Mouse (Mus musculus) urinary bladder, postnatal 4 days (tissue): ENCODE results near the gene Polr1d.

ENCODE experiments used
- DNase-seq, 2 experiments: peaks; one replicate each; pipeline ENCODE4 v3.0.0; 2021 to 2022; ENCODE audit warnings: low spot score in 2 of 2

Gene Polr1d

DNA sequence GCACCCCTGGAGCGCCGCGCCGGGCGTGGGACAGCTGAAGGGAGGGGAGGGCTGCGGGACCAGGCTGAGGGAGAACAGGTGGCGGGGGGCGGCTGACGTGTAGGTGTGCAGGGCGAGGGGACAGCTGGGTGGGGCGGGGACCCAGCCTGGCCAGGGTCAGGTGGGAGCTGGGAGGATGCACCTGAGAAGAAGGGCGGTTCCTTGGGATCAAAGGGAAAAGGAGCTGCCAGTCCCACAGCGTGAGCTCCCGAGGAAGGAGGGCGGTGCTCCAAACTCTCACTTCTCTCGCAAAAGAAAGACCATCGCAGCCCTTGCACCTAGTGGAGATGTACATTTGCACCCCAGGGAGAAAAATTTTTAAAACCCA lies at the start of gene Polr1d:
Polr1d (plus strand) TSS at position 252 of the 367 bp plus-strand sequence.
- DNase-seq, result no peak

GRCm38 (mm10) chr5:147031281-147031680 lies 45.6 kb upstream of the Polr1d start:
- no peak for DNase-seq

DNA sequence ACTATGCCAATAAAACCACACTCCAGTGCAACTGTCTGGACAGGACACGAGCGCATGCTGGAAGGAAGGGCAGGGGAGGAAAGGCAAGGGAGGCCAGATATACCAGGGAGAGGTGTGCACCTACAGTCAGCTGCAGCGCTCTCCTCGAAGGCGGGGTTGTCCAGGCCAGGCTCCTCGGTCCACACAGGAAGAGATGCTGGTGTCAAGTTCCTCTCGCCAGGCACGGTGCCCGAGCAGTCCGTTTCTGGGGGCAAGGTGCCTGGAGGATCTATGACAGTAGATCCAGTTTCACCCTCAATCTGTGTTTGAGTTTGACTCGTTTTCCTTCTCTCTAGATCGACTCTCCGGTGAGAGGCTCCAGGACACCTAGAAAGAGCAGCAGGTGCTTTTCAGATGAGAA lies 43.7 kb upstream of the Polr1d start:
- no peak for DNase-seq

- no peak for DNase-seq
These were observed 42.6 kb upstream of the Polr1d start for GRCm38 (mm10) chr5:147034283-147034682.

- no peak for DNase-seq
These were observed 41.5 kb upstream of the Polr1d start for GRCm38 (mm10) chr5:147035301-147035700.

DNA sequence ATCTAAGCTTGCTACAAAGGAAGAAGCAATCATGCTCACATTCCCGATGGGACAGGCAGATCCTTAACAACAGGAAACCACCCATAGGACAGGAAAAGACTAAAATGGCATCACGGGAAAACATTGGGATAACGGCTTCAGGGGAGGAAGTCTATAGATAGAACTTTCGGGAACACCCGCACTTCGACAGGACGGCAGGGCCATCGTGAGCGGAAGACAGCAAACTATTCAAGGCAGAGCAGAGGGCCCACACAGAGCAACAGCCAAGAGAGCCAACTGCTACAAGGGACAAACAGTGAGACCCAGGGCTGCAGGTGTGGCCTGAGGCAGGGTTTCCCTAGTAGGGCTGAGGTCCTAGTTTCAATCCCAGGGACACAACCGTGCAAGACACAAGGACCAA lies 40.8 kb upstream of the Polr1d start:
- DNase-seq, result no peak

DNA sequence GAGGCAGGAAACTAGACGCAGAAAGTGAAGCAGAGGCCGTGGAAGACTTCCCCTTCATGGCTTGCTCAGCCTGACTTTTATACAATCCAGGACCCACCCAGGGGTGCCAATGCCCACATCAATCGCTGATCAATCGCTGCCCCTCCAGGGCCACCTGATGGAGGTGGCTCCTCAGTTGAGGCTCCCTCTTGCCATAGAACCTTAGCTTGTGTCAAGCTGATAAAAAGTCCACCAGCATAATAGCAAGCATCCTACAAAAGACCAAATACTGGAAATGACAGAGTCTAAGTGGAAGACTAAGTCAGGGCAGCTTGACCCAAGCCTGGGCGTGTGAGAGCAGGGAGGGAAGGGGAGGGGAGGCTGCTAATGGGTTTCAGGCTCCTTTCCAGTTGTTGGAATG lies 40.2 kb upstream of the Polr1d start:
- no peak for DNase-seq

- no peak for DNase-seq
These were observed 39.2 kb upstream of the Polr1d start for GRCm38 (mm10) chr5:147037601-147038000.

- DNase-seq, result no peak
These were observed 37.5 kb upstream of the Polr1d start for GRCm38 (mm10) chr5:147039394-147039793.

DNA sequence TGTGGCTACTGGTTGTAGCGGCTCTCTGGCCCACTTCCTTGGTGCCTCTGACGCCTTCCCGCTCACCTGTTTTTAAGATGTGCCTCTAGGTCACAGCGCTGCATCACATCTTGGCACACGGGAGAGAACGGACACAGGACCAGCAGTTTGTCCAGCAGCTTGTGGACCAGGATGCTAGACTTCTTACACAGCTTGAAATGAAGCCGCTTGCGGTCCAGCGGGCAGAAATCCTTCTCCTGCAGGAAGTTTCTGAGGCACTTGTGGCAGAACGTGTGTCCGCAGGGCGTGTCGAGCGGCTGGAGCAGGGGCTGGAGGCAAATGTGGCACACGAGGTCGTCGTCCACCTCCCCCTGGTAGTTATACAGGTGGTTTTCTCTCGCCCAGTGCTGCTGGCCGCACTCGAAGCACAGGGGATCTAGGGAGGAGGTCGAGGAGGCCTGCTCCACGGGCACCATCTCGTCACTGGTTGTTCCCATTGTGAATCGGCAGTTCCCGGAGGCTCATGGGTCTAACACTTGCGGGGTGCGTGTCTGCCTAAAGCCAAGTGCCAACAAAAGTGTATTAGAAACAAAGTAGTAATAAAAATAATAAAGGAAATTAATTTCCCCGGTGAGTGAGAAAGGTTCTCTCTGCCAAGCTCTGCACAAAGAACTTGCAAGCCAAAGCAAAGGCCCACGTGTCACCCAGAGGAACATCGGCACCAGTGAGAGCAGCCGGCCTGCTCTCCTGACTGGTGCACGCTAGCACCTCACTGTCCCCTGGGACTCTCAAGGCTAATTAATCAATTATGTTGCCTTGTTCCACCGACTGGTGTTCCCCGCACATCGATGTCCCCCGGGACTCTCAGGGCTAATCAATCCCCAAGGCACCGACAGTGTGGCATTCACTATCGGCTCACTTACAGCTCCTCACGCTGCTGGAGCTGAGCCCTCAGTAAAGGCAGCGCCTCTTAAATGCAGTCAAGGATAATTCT lies 34.6 kb upstream of the Polr1d start:
- DNase-seq, result no peak

- DNase-seq, result no peak
These were observed 33.5 kb upstream of the Polr1d start for GRCm38 (mm10) chr5:147043240-147043844.

- DNase-seq, result no peak
These were observed 31.5 kb upstream of the Polr1d start for GRCm38 (mm10) chr5:147045311-147045710.

DNA sequence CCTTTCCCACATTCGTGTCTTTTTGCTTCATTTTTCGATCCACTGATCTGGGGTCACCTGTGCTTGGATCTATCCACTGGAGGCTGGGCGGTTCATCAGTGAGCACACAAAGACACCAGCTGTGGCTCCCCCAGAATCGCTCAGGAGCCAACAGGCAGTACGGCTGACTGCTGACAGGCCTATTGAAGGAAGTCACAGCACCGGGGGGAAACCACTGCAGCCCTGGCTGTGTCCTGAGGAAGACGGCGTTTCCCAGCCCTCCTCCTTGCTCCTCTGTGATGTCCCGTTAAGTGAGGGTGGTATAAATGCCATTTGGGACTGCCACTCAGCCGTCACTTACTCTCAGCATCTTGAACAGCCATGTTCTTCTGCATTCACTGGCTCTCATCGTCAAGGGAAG lies 30.9 kb upstream of the Polr1d start:
- no peak for DNase-seq

- no peak for DNase-seq
These were observed 27.2 kb upstream of the Polr1d start for GRCm38 (mm10) chr5:147049544-147050209.

GRCm38 (mm10) chr5:147050816-147051499 lies 25.9 kb upstream of the Polr1d start:
- no peak for DNase-seq

- no peak for DNase-seq
These were observed 25.1 kb upstream of the Polr1d start for GRCm38 (mm10) chr5:147051500-147052308.

GRCm38 (mm10) chr5:147052309-147052558 lies 24.6 kb upstream of the Polr1d start:
- DNase-seq, result no peak

- DNase-seq, result no peak
These were observed 23.8 kb upstream of the Polr1d start for GRCm38 (mm10) chr5:147053071-147053470.

DNA sequence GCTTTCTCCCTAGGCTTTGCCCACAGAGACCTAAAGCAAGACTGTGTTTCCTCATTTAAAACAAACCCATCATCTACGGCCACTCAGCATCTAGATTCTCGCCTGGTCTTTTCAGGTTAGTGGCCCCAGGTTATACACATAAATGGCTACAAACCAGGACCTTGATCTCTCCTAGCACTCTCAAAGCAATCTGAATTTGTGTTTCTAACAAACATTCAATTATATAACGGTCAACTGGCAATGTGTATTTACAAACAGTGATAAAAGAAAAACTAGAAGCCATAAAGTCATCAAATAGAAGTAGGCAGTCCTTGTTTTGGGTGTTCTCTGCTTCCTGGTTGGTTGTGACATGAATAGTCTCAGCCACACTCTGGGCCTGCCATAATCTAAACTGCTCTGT lies 23.4 kb upstream of the Polr1d start:
- no peak for DNase-seq

DNA sequence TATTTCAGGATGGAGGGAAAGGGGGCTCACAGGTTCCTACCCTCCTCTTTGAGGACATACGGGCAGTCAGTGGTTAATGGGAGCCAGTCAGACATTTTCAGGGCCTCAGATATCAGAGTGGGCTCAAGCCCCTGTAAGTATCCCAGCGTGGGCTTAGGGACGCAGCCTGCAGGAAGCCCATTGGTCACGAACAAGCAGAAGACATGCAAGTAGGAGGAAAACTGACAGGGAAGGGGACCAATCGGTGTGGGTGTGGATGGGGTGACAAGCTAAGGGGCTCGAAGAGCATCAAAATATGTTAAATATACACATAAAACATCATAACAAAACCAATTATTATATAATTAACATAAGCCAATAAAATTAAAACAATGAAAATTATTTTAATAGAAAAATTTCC lies 22.5 kb upstream of the Polr1d start:
- no peak for DNase-seq

GRCm38 (mm10) chr5:147054747-147055270 lies 22.0 kb upstream of the Polr1d start:
- DNase-seq, result no peak
